Mouse (Mus musculus) hindbrain, postnatal 0 days (tissue): ENCODE measurements around the gene Ggact. TPM values are rescaled to one million over a fixed set of nuclear protein-coding genes. Genes with fewer than 3 reads are reported as not detected.
A peak's percentile ranks its signal among the peaks of the same experiment; 100 is the strongest.

Experiments used
- ATAC-seq: fragments of 200-750 bp; cut with Nextera tagmentation; 2 replicates; pipeline ENCODE4 v1.8.0; 2017; ENCODE audit warnings: mild to moderate bottlenecking, moderate TSS enrichment, moderate library complexity
- DNase-seq: peaks from one replicate; pipeline ENCODE4 v3.0.0-alpha.2; 2015; ENCODE audit warnings: low spot score
- H3K27ac ChIP-seq: fragments of 300-500 bp; sonication (generic); 2 replicates; pipeline ENCODE4 v1.5.1; 2014; ENCODE audit warnings: mild to moderate bottlenecking
- H3K27me3 ChIP-seq: fragments of 300-500 bp; sonication (generic); 2 replicates; pipeline ENCODE4 v1.6.1; 2014; ENCODE audit warnings: low read length, mixed read lengths; ENCODE audit not compliant: insufficient read depth
- H3K36me3 ChIP-seq: fragments of 300-500 bp; sonication (generic); 2 replicates; pipeline ENCODE4 v1.6.1; 2014; ENCODE audit warnings: low read length, mixed read lengths; ENCODE audit not compliant: insufficient read depth
- H3K4me1 ChIP-seq: fragments of 300-500 bp; sonication (generic); 2 replicates; pipeline ENCODE4 v1.6.1; 2014; ENCODE audit warnings: antibody characterized with exemption, low read length, mixed read lengths; ENCODE audit not compliant: insufficient read depth
- H3K4me2 ChIP-seq: fragments of 300-500 bp; sonication (generic); 2 replicates; pipeline ENCODE4 v1.6.1; 2014; ENCODE audit warnings: low read depth, mild to moderate bottlenecking, low read length, moderate library complexity, mixed read lengths
- H3K4me3 ChIP-seq: fragments of 300-500 bp; sonication (generic); 2 replicates; pipeline ENCODE4 v1.5.1; 2014; ENCODE audit warnings: low read length
- H3K9ac ChIP-seq: fragments of 300-500 bp; sonication (generic); replicated peaks from 2 replicates; pipeline ENCODE4 v1.6.1; 2014; ENCODE audit warnings: mild to moderate bottlenecking, low read length, moderate library complexity, mixed read lengths
- H3K9me3 ChIP-seq: fragments of 300-500 bp; sonication (generic); 2 replicates; pipeline ENCODE4 v1.6.1; 2016; ENCODE audit warnings: low read length, mixed read lengths
- CTCF ChIP-seq: IDR thresholded peaks from 2 replicates; pipeline ENCODE4 v1.5.1; 2016; ENCODE audit warnings: antibody characterized with exemption, control low read depth, low read depth
- WGBS: fragments of 180-500 bp; shearing (Covaris S2); extraction: QIAGEN DNeasy Blood & Tissue Kit; methylation state at CpG from one replicate; pipeline ENCODE4 v1.1.7; 2014; 5-methylcytosine and 5-hydroxymethylcytosine counted together
- polyA plus RNA-seq: library from polyadenylated mRNA; unstranded; fragments of >200 nt; fragmentation: Nextera tagmentation; extraction: Ambion mirVana; gene quantifications from 2 replicates; pipeline ENCODE4 v1.2.1, GENCODE M21; 2015
- total RNA-seq: library from RNA; depleted of rRNA; stranded (reverse); fragments of >200 nt; gene quantifications from 2 replicates; pipeline ENCODE4 v1.2.3, GENCODE M21; 2014

Gene Ggact
- total and polyA plus RNA-seq, 2 experiments from 2014 or later: 29.1 to 36.5 TPM

GRCm38 (mm10) chr14:122835487-122836190 is 77.9 kb downstream of the Ggact start:
- no peak overlapping the region for H3K4me3 ChIP-seq
- WGBS: 61% methylated on average over 7 of the region's 7 CpGs
- H3K36me3 ChIP-seq: no peaks in the 10 kb centered on the region
- no peak overlapping the region for H3K9ac ChIP-seq
- H3K4me2 ChIP-seq: no peak overlapping the region
- ATAC-seq (no peak), DNase-seq (no peak)
- TF ChIP-seq CTCF: no peak
- H3K27ac ChIP-seq: no peak overlapping the region
- H3K4me1 ChIP-seq: no peaks in the 10 kb centered on the region
- H3K27me3 ChIP-seq: no peaks in the 10 kb centered on the region
- 0 out of 2 replicates have a peak, but pooled peaks cover 5% of the 10 kb centered on the region for H3K9me3 ChIP-seq

- Histone ChIP-seq H3K36me3 (no peaks in the 10 kb centered on the region), H3K27ac (no peak overlapping the region), H3K9ac (no peak overlapping the region), H3K27me3 (no peaks in the 10 kb centered on the region), H3K4me2 (no peak overlapping the region), H3K4me3 (no peak overlapping the region), H3K9me3 (0 out of 2 replicates have a peak, but pooled peaks cover 5% of the 10 kb centered on the region), H3K4me1 (no peaks in the 10 kb centered on the region)
- WGBS: 92% methylated on average over 1 of the region's 1 CpGs
- ATAC-seq: no peak
- no peak for TF ChIP-seq CTCF
- DNase-seq: no peak
Measured at GRCm38 (mm10) chr14:122834753-122835152, 78.8 kb downstream of the Ggact start.

- 0 out of 2 replicates have a peak, but pooled peaks cover 5% of the 10 kb centered on the region for H3K9me3 ChIP-seq
- ATAC-seq (no peak), DNase-seq (no peak)
- H3K36me3 ChIP-seq: no peaks in the 10 kb centered on the region
- TF ChIP-seq CTCF: no peak
- H3K27me3 ChIP-seq: no peaks in the 10 kb centered on the region
- H3K4me2 ChIP-seq: no peak overlapping the region
- no peak overlapping the region for H3K9ac ChIP-seq
- no peak overlapping the region for H3K4me3 ChIP-seq
- no peak overlapping the region for H3K27ac ChIP-seq
- 92% methylated on average over 3 of the region's 3 CpGs for WGBS
- H3K4me1 ChIP-seq: no peaks in the 10 kb centered on the region
Measured at GRCm38 (mm10) chr14:122833666-122834065, 79.9 kb downstream of the Ggact start.

- Histone ChIP-seq H3K27ac (no peak overlapping the region), H3K4me3 (no peak overlapping the region), H3K4me2 (no peak overlapping the region), H3K36me3 (no peaks in the 10 kb centered on the region), H3K27me3 (no peaks in the 10 kb centered on the region), H3K9ac (no peak overlapping the region), H3K9me3 (0 out of 2 replicates have a peak, but pooled peaks cover 5% of the 10 kb centered on the region), H3K4me1 (no peaks in the 10 kb centered on the region)
- WGBS: 90% methylated on average over 1 of the region's 1 CpGs
- DNase-seq (no peak), ATAC-seq (no peak)
- TF ChIP-seq CTCF: no peak
Measured at GRCm38 (mm10) chr14:122830433-122830832, 83.1 kb downstream of the Ggact start.

- Histone ChIP-seq H3K4me2 (no peak overlapping the region), H3K36me3 (no peaks in the 10 kb centered on the region), H3K4me1 (no peaks in the 10 kb centered on the region), H3K27ac (no peak overlapping the region), H3K9ac (no peak overlapping the region), H3K9me3 (no peaks in the 10 kb centered on the region), H3K27me3 (no peaks in the 10 kb centered on the region), H3K4me3 (no peak overlapping the region)
- ATAC-seq: no peak
- no peak for DNase-seq
- no peak for TF ChIP-seq CTCF
- WGBS: 92% methylated on average over 2 of the region's 2 CpGs
Measured at GRCm38 (mm10) chr14:122825464-122825863, 88.1 kb downstream of the Ggact start.

GRCm38 (mm10) chr14:122823791-122824190 is 89.8 kb downstream of the Ggact start:
- H3K4me1 ChIP-seq: no peaks in the 10 kb centered on the region
- H3K4me3 ChIP-seq: no peak overlapping the region
- DNase-seq (no peak), ATAC-seq (no peak)
- H3K9ac ChIP-seq: no peak overlapping the region
- H3K4me2 ChIP-seq: no peak overlapping the region
- no peaks in the 10 kb centered on the region for H3K27me3 ChIP-seq
- no peak overlapping the region for H3K27ac ChIP-seq
- TF ChIP-seq CTCF: no peak
- no peaks in the 10 kb centered on the region for H3K9me3 ChIP-seq
- H3K36me3 ChIP-seq: no peaks in the 10 kb centered on the region
- WGBS: 65% methylated on average over 2 of the region's 2 CpGs

- Histone ChIP-seq H3K27ac (no peak overlapping the region), H3K4me1 (no peaks in the 10 kb centered on the region), H3K9ac (no peak overlapping the region), H3K4me3 (no peak overlapping the region), H3K27me3 (no peaks in the 10 kb centered on the region), H3K36me3 (no peaks in the 10 kb centered on the region), H3K4me2 (no peak overlapping the region), H3K9me3 (no peaks in the 10 kb centered on the region)
- 60% methylated on average over 3 of the region's 3 CpGs for WGBS
- DNase-seq (peak; percentile 20), ATAC-seq (no peak)
- TF ChIP-seq CTCF: no peak
Measured at GRCm38 (mm10) chr14:122821002-122821401, 92.6 kb downstream of the Ggact start.
